21 mouse cellular contexts compared by ENCODE assay signal in the genomic region with DNA sequence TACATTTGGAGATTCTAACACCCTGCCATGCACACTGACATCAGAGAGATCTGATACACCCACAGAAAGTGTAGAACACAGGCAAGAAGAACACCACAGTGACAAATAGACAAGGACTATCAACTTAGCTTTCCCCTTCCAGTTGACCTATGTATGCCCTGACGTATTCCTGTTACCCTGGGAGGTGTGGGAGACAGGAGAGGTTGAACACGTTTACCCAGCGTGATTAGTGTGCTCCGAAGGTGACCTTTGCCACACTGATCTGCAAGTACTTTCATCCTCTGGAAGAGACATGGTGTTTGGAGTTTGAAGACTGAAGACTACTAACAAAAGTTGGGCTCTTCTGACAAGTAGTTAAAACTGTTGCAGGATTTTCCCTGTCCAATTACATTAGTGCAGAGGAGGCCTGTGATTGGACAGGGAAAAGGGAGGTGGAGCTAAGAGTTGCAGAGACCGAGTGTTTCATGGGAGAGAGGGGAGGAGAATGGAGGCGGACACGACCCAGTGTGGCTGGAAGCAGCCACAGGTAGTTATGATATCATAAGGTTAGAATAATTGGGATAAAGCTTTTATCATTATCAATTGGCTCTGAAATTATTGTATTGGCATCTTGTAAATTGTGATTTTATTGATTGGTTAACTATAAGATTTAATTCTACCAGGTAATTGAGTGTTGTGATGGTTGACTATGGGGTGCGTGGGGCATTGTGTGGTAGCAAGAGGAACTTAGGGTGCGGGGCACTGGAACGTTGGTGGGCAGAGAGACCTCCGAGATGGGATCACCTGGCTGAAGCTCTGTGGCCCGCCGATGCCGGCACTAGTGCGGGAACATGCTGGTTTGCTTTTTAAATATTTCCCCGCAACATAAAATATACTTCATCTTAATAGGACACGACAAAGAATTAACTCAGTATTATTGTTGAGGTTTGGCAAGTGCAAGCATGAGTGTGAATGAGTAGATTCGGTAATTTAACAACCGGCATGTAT. TPM values are rescaled to one million over a fixed set of nuclear protein-coding genes. Genes with fewer than 3 reads are reported as not detected.
A peak's percentile ranks its signal among the peaks of the same experiment; 100 is the strongest.
DNase-seq lines count a peak whose midpoint lies in the region; ATAC-seq and TF ChIP-seq lines count a peak whose summit lies in the region.
"Had no signal": no experiment of that assay in that cellular context is flagged by ENCODE, and none has a peak within 500 bp of the region (broad histone marks: within the 10 kb centered on the region; RNA-seq: fewer than 3 reads in every experiment).

No protein-coding gene starts in this region.

- H3K4me3 ChIP-seq in intestine, postnatal 0 days (ENCODE audit: low read depth, low read length) = no peak overlapping the region
- H3K4me3 ChIP-seq in intestine, embryonic 15.5 days (replicated peaks) = no peak overlapping the region
- H3K4me3 ChIP-seq in liver, postnatal 0 days (ENCODE audit: low read depth, low read length) = no peak overlapping the region
- H3K4me3 ChIP-seq in liver, embryonic 12.5 days = no peak overlapping the region
- H3K4me3 ChIP-seq: embryonic facial prominence, embryonic 12.5 days; forebrain, embryonic 15.5 days; hindbrain, embryonic 15.5 days had no signal

- TF ChIP-seq CTCF in intestine, postnatal 0 days (IDR thresholded peaks at IDR 0.05; ENCODE audit: low read depth) = no peak
- TF ChIP-seq CTCF in liver, postnatal 0 days (IDR thresholded peaks at IDR 0.05; ENCODE audit: low read depth) = no peak

- H3K27me3 ChIP-seq in intestine, postnatal 0 days (replicated peaks; ENCODE audit: control insufficient read depth, insufficient read depth, low read length) = no peaks in the 10 kb centered on the region
- H3K27me3 ChIP-seq in intestine, embryonic 15.5 days (replicated peaks) = no peaks in the 10 kb centered on the region
- no peaks in the 10 kb centered on the region for H3K27me3 ChIP-seq in liver, postnatal 0 days (ENCODE audit: insufficient read depth, low read length)
- 0 out of 2 replicates have a peak, but pooled peaks cover 5% of the 10 kb centered on the region for H3K27me3 ChIP-seq in liver, embryonic 12.5 days (replicated peaks)
- H3K27me3 ChIP-seq: embryonic facial prominence, embryonic 12.5 days; forebrain, embryonic 15.5 days; hindbrain, embryonic 15.5 days; Patski had no signal

- no peak overlapping the region for H3K9ac ChIP-seq in intestine, postnatal 0 days (ENCODE audit: low read depth, low read length)
- H3K9ac ChIP-seq in intestine, embryonic 15.5 days = no peak overlapping the region
- H3K9ac ChIP-seq in liver, postnatal 0 days (replicated peaks) = no peak overlapping the region
- H3K9ac ChIP-seq in liver, embryonic 12.5 days = no peak overlapping the region
- H3K9ac ChIP-seq: embryonic facial prominence, embryonic 12.5 days; forebrain, embryonic 15.5 days; hindbrain, embryonic 15.5 days had no signal

- no peaks in the 10 kb centered on the region for H3K36me3 ChIP-seq in intestine, postnatal 0 days (ENCODE audit: control insufficient read depth, insufficient read depth)
- H3K36me3 ChIP-seq in intestine, embryonic 15.5 days = no peaks in the 10 kb centered on the region
- H3K36me3 ChIP-seq in liver, postnatal 0 days (replicated peaks; ENCODE audit: insufficient read depth, low read length) = no peaks in the 10 kb centered on the region
- H3K36me3 ChIP-seq in liver, embryonic 12.5 days = no peaks in the 10 kb centered on the region
- H3K36me3 ChIP-seq: embryonic facial prominence, embryonic 12.5 days; forebrain, embryonic 15.5 days; hindbrain, embryonic 15.5 days had no signal

- H3K27ac ChIP-seq in intestine, postnatal 0 days (ENCODE audit: low read depth, low read length) = no peak overlapping the region
- H3K27ac ChIP-seq in intestine, embryonic 15.5 days = no peak overlapping the region
- no peak overlapping the region for H3K27ac ChIP-seq in liver, postnatal 0 days (ENCODE audit: low read depth)
- H3K27ac ChIP-seq in liver, embryonic 12.5 days = no peak overlapping the region
- H3K27ac ChIP-seq: embryonic facial prominence, embryonic 12.5 days; forebrain, embryonic 15.5 days; hindbrain, embryonic 15.5 days had no signal

- ATAC-seq in intestine, postnatal 0 days = peak; percentile 57; the same call in 1 of the 2 replicates
- ATAC-seq in intestine, embryonic 15.5 days = no peak
- ATAC-seq in liver, postnatal 0 days = peak; percentile 87
- no peak for ATAC-seq in liver, embryonic 12.5 days
- ATAC-seq: forebrain, embryonic 15.5 days; Patski had no signal

- H3K4me2 ChIP-seq in intestine, postnatal 0 days (replicated peaks; ENCODE audit: low read depth) = no peak overlapping the region
- H3K4me2 ChIP-seq in intestine, embryonic 15.5 days (replicated peaks) = no peak overlapping the region
- 0 out of 2 replicates have a peak overlapping the region, but pooled peaks have one; percentile 22 for H3K4me2 ChIP-seq in liver, postnatal 0 days (ENCODE audit: low read depth, low read length)
- H3K4me2 ChIP-seq in liver, embryonic 12.5 days = no peak overlapping the region
- H3K4me2 ChIP-seq: embryonic facial prominence, embryonic 12.5 days; forebrain, embryonic 15.5 days; heart, embryonic 11.5 days; hindbrain, embryonic 15.5 days had no signal

- no peak for TF ChIP-seq EP300 in liver, postnatal 0 days (IDR thresholded peaks at IDR 0.05; ENCODE audit: low read depth)

- no peak for DNase-seq in liver, postnatal 0 days
- peak; percentile 52 for DNase-seq in R1 (ENCODE audit: low read depth, low spot score)
- no peak for DNase-seq in right cerebral cortex, postnatal 14 days
- DNase-seq: adrenal gland, adult 2 months; adrenal gland, postnatal 25 days; cerebellum, adult 18-20 months; cerebellum, adult 9-11 months; embryo, embryonic 11 days; gastrocnemius, postnatal 36 days; heart, adult 18-20 months had no signal

- WGBS in intestine, postnatal 0 days = 70% methylated on average over 19 of the region's 19 CpGs
- 74% methylated on average over 19 of the region's 19 CpGs for WGBS in intestine, embryonic 15.5 days
- WGBS in liver, postnatal 0 days (ENCODE audit: insufficient replicate concordance) = 80% methylated on average over 19 of the region's 19 CpGs
- WGBS in liver, embryonic 12.5 days (ENCODE audit: insufficient replicate concordance) = 76% methylated on average over 19 of the region's 19 CpGs

- H3K9me3 ChIP-seq in intestine, postnatal 0 days (ENCODE audit: control insufficient read depth) = no peaks in the 10 kb centered on the region
- H3K9me3 ChIP-seq in intestine, embryonic 15.5 days = no peaks in the 10 kb centered on the region
- no peaks in the 10 kb centered on the region for H3K9me3 ChIP-seq in liver, postnatal 0 days (ENCODE audit: low read length)
- H3K9me3 ChIP-seq in liver, embryonic 12.5 days (replicated peaks) = no peaks in the 10 kb centered on the region
- H3K9me3 ChIP-seq: embryonic facial prominence, embryonic 12.5 days; forebrain, embryonic 15.5 days; hindbrain, embryonic 15.5 days had no signal

- H3K4me1 ChIP-seq in intestine, postnatal 0 days (replicated peaks; ENCODE audit: control insufficient read depth, insufficient read depth, low read length) = no peaks in the 10 kb centered on the region
- H3K4me1 ChIP-seq in intestine, embryonic 15.5 days (replicated peaks) = no peaks in the 10 kb centered on the region
- peaks cover 5% of the 10 kb centered on the region; the same call in 1 of the 2 replicates for H3K4me1 ChIP-seq in liver, postnatal 0 days (ENCODE audit: insufficient read depth)
- no peaks in the 10 kb centered on the region for H3K4me1 ChIP-seq in liver, embryonic 12.5 days
- H3K4me1 ChIP-seq: embryonic facial prominence, embryonic 12.5 days; forebrain, embryonic 15.5 days; hindbrain, embryonic 15.5 days had no signal

RNA-seq across cellular contexts. Expression of a gene that starts 10.7 kb away (rescaled TPM):
- polyA plus RNA-seq in intestine, postnatal 0 days (2015; fragmentation: Nextera tagmentation; extraction: Ambion mirVana) = 35.0 and 36.6 TPM in 2 replicates
- 32.8 and 34.5 TPM in 2 replicates for polyA plus RNA-seq in intestine, embryonic 15.5 days (2015; fragmentation: Nextera tagmentation; extraction: Ambion mirVana)
- 17.7 and 20.7 TPM in 2 replicates for polyA plus RNA-seq in liver, postnatal 0 days (2015; fragmentation: Nextera tagmentation; extraction: Ambion mirVana)
- 12.2 and 14.7 TPM in 2 replicates for polyA plus RNA-seq in liver, embryonic 12.5 days (2016; fragmentation: Nextera tagmentation; extraction: Ambion mirVana)

RNA-seq across cellular contexts. Expression of a gene that starts 21.2 kb away (rescaled TPM):
- polyA plus RNA-seq in intestine, postnatal 0 days (2015; fragmentation: Nextera tagmentation; extraction: Ambion mirVana) = not detected in 2 replicates
- not detected in 2 replicates for polyA plus RNA-seq in intestine, embryonic 15.5 days (2015; fragmentation: Nextera tagmentation; extraction: Ambion mirVana)
- not detected in 2 replicates for polyA plus RNA-seq in liver, postnatal 0 days (2015; fragmentation: Nextera tagmentation; extraction: Ambion mirVana)
- polyA plus RNA-seq in liver, embryonic 12.5 days (2016; fragmentation: Nextera tagmentation; extraction: Ambion mirVana) = not detected in 2 replicates
- polyA plus RNA-seq: adrenal gland, adult 2 months; embryonic facial prominence, embryonic 12.5 days; forebrain, embryonic 11.5 days; heart, embryonic 11.5 days; heart, embryonic 16.5 days; hindbrain, embryonic 11.5 days; Patski had no signal

Comparison
In these comparisons a context has a peak if more than half of its experiments do, and no peak if none do; other contexts are left out.
1. ATAC-seq: peak in intestine, postnatal 0 days (single experiment) and liver, postnatal 0 days (single experiment); none in intestine, embryonic 15.5 days (single experiment) and liver, embryonic 12.5 days (single experiment).